Mouse (Mus musculus) testis, adult 2 months (tissue): ENCODE data around the gene Gpr180.

ENCODE experiments used
- CTCF ChIP-seq: fragments of 200-500 bp; IDR thresholded peaks from 2 replicates; pipeline ENCODE4 v1.5.1; 2012; ENCODE audit warnings: low read depth, mild to moderate bottlenecking, inconsistent platforms, low read length, moderate library complexity; ENCODE audit not compliant: control insufficient read depth, insufficient read depth, insufficient replicate concordance
- POLR2A ChIP-seq: fragments of 200-500 bp; IDR thresholded peaks from 2 replicates; pipeline ENCODE4 v1.6.1; 2012; ENCODE audit warnings: low read depth, mild to moderate bottlenecking, inconsistent platforms, low read length, moderate library complexity; ENCODE audit not compliant: control insufficient read depth

DNA sequence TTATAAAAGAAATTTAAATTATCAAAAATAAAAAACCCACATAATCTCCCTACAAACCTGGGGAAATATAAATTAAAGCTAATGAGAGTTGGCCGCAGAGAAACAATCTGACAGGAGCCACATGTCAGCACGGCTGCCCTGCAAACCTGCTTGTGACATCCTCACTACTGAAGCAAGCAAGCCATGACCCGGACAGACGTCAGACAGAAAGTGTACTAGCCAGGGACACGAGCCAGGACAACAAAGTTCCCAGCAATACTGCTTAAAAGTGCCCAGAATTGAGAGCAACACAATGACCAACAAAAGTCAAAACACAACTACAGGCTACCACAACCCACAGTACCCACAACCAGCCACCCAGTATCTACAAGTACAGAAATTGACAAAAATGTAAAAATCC is 10.7 kb upstream of the Gpr180 start:
- no peak for TF ChIP-seq CTCF
- TF ChIP-seq POLR2A = no peak
